Mouse (Mus musculus) lung, adult 2 months (tissue): ENCODE data around the gene Txndc2.

ENCODE experiments used
- CTCF ChIP-seq: fragments of 200-500 bp; IDR thresholded peaks from 2 replicates; pipeline ENCODE4 v1.5.1; 2011; ENCODE audit warnings: mild to moderate bottlenecking, low read length, control low read depth; ENCODE audit not compliant: insufficient read depth
- POLR2A ChIP-seq: fragments of 200-500 bp; IDR thresholded peaks from 2 replicates; pipeline ENCODE4 v1.6.1; 2011; ENCODE audit warnings: low read depth, mild to moderate bottlenecking, control low read depth, low read length, borderline replicate concordance; ENCODE audit errors: extremely low read depth

- TF ChIP-seq CTCF (no peak), POLR2A (no peak)
These were observed 35.8 kb upstream of the Txndc2 start for GRCm38 (mm10) chr17:65677742-65678141.
